ENCODE assay signal across 16 mouse cellular contexts in the genomic region with DNA sequence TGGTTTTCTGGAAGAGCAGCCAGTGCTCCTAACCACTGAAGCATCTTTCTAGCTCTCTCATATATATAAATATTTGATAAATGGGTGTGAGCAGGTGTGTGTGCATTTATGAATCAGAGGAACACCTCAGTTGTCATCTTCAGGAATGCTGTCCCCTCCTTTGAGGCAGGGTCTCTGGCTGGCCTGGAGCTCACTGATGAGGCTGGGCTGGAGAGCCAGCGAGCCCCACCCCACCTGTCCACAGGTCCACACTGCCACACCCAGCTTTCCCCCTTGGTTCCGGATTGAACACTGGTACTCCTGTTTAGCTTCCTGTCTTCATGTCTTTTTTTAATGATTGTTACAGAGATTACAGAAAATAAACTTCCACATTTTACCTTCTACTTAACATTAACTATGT. TPM values are rescaled to one million over a fixed set of nuclear protein-coding genes. Genes with fewer than 3 reads are reported as not detected.
"Had no signal": no experiment of that assay in that cellular context is flagged by ENCODE, and none has a peak within 500 bp of the region (broad histone marks: within the 10 kb centered on the region; RNA-seq: fewer than 3 reads in every experiment).

No protein-coding gene starts in this region.

- ATAC-seq: midbrain, embryonic 16.5 days had no signal

- DNase-seq: lung, adult 18-20 months; lung, embryonic 14.5 days; lung, postnatal 10 days; lung, postnatal 4 days; midbrain, embryonic 14.5 days; right cerebral cortex, postnatal 14 days; thymus, adult 18-20 months; thymus, postnatal 14 days; thymus, postnatal 36 days had no signal

- H3K36me3 ChIP-seq: midbrain, embryonic 10.5 days; midbrain, embryonic 12.5 days; neural tube, embryonic 12.5 days; stomach, embryonic 15.5 days had no signal

- H3K4me3 ChIP-seq: midbrain, embryonic 10.5 days; midbrain, embryonic 12.5 days; neural tube, embryonic 12.5 days; stomach, embryonic 15.5 days had no signal

- H3K27ac ChIP-seq: liver, embryonic 14.5 days; midbrain, embryonic 10.5 days; midbrain, embryonic 12.5 days; neural tube, embryonic 12.5 days; stomach, embryonic 15.5 days had no signal

RNA-seq across cellular contexts. Expression of a gene that starts 22.8 kb away (rescaled TPM):
- total RNA-seq: monocyte, adult 5-6 weeks had no signal
